Mouse (Mus musculus) hindbrain, postnatal 0 days (tissue): ENCODE results near the gene Ggnbp2. TPM values are rescaled to one million over a fixed set of nuclear protein-coding genes. Genes with fewer than 3 reads are reported as not detected.

Experiments
- ATAC-seq: fragments of 200-750 bp; cut with Nextera tagmentation; 2 replicates; pipeline ENCODE4 v1.8.0; 2017; ENCODE audit warnings: mild to moderate bottlenecking, moderate TSS enrichment, moderate library complexity
- DNase-seq: peaks from one replicate; pipeline ENCODE4 v3.0.0-alpha.2; 2015; ENCODE audit warnings: low spot score
- H3K27ac ChIP-seq: fragments of 300-500 bp; sonication (generic); 2 replicates; pipeline ENCODE4 v1.5.1; 2014; ENCODE audit warnings: mild to moderate bottlenecking
- H3K27me3 ChIP-seq: fragments of 300-500 bp; sonication (generic); 2 replicates; pipeline ENCODE4 v1.6.1; 2014; ENCODE audit warnings: low read length, mixed read lengths; ENCODE audit not compliant: insufficient read depth
- H3K36me3 ChIP-seq: fragments of 300-500 bp; sonication (generic); 2 replicates; pipeline ENCODE4 v1.6.1; 2014; ENCODE audit warnings: low read length, mixed read lengths; ENCODE audit not compliant: insufficient read depth
- H3K4me1 ChIP-seq: fragments of 300-500 bp; sonication (generic); 2 replicates; pipeline ENCODE4 v1.6.1; 2014; ENCODE audit warnings: antibody characterized with exemption, low read length, mixed read lengths; ENCODE audit not compliant: insufficient read depth
- H3K4me2 ChIP-seq: fragments of 300-500 bp; sonication (generic); 2 replicates; pipeline ENCODE4 v1.6.1; 2014; ENCODE audit warnings: low read depth, mild to moderate bottlenecking, low read length, moderate library complexity, mixed read lengths
- H3K4me3 ChIP-seq: fragments of 300-500 bp; sonication (generic); 2 replicates; pipeline ENCODE4 v1.5.1; 2014; ENCODE audit warnings: low read length
- H3K9ac ChIP-seq: fragments of 300-500 bp; sonication (generic); replicated peaks from 2 replicates; pipeline ENCODE4 v1.6.1; 2014; ENCODE audit warnings: mild to moderate bottlenecking, low read length, moderate library complexity, mixed read lengths
- H3K9me3 ChIP-seq: fragments of 300-500 bp; sonication (generic); 2 replicates; pipeline ENCODE4 v1.6.1; 2016; ENCODE audit warnings: low read length, mixed read lengths
- CTCF ChIP-seq: IDR thresholded peaks from 2 replicates; pipeline ENCODE4 v1.5.1; 2016; ENCODE audit warnings: antibody characterized with exemption, control low read depth, low read depth
- WGBS: fragments of 180-500 bp; shearing (Covaris S2); extraction: QIAGEN DNeasy Blood & Tissue Kit; methylation state at CpG from one replicate; pipeline ENCODE4 v1.1.7; 2014; 5-methylcytosine and 5-hydroxymethylcytosine counted together
- polyA plus RNA-seq: library from polyadenylated mRNA; unstranded; fragments of >200 nt; fragmentation: Nextera tagmentation; extraction: Ambion mirVana; gene quantifications from 2 replicates; pipeline ENCODE4 v1.2.1, GENCODE M21; 2015
- total RNA-seq: library from RNA; depleted of rRNA; stranded (reverse); fragments of >200 nt; gene quantifications from 2 replicates; pipeline ENCODE4 v1.2.3, GENCODE M21; 2014; rRNA removed

Gene Ggnbp2
- total RNA-seq (33.3 and 41.6 TPM in 2 replicates), polyA plus RNA-seq (63.5 and 65.2 TPM in 2 replicates)

GRCm38 (mm10) chr11:84870337-84871043 is at the start of gene Ggnbp2:
Gene Ggnbp2, minus strand, starts transcription at chr11:84870817.
- DNase-seq = peak; percentile 96
- under 1% methylated on average over 47 of the region's 62 CpGs for WGBS
- no peaks in the 10 kb centered on the region for H3K27me3 ChIP-seq

GRCm38 (mm10) chr11:84919951-84920350 is 49.3 kb upstream of the Ggnbp2 start:
- Histone ChIP-seq H3K9me3 (no peaks in the 10 kb centered on the region), H3K9ac (no peak overlapping the region), H3K27me3 (peaks cover 3% of the 10 kb centered on the region; the same call in 1 of the 2 replicates), H3K4me2 (no peak overlapping the region), H3K4me1 (no peaks in the 10 kb centered on the region), H3K36me3 (no peaks in the 10 kb centered on the region), H3K27ac (no peak overlapping the region), H3K4me3 (no peak overlapping the region)
- no peak for TF ChIP-seq CTCF
- whole genome bisulfite sequencing = 76% methylated on average over 7 of the region's 7 CpGs
- DNase-seq = no peak
- ATAC-seq = no peak

More at GRCm38 (mm10) chr11:84870337-84871043, at the start of gene Ggnbp2:
- Histone ChIP-seq H3K9ac (peak within 1 kb of the TSS; percentile 97), H3K4me3 (peak within 1 kb of the TSS; percentile 94), H3K27ac (peak within 1 kb of the TSS; percentile 100), H3K36me3 (no peaks in the 10 kb centered on the region), H3K4me1 (0 out of 2 replicates have a peak, but pooled peaks cover 6% of the 10 kb centered on the region), H3K4me2 (peak within 1 kb of the TSS; percentile 97), H3K9me3 (no peaks in the 10 kb centered on the region)
- no peak for TF ChIP-seq CTCF
- peak; percentile 90 for ATAC-seq

GRCm38 (mm10) chr11:84919276-84919675 is 48.7 kb upstream of the Ggnbp2 start:
- TF ChIP-seq CTCF = peak; percentile 58
- no peak for ATAC-seq
- H3K27ac ChIP-seq = no peak overlapping the region
- 38% methylated on average over 3 of the region's 3 CpGs for WGBS
- no peak overlapping the region for H3K4me2 ChIP-seq
- no peaks in the 10 kb centered on the region for H3K9me3 ChIP-seq
- H3K36me3 ChIP-seq = no peaks in the 10 kb centered on the region; the same call in 1 of the 2 replicates
- H3K4me3 ChIP-seq = no peak overlapping the region
- peaks cover 3% of the 10 kb centered on the region; the same call in 1 of the 2 replicates for H3K27me3 ChIP-seq
- H3K9ac ChIP-seq = no peak overlapping the region
- H3K4me1 ChIP-seq = no peaks in the 10 kb centered on the region
- DNase-seq = peak; percentile 49

GRCm38 (mm10) chr11:84918425-84918824 is 47.8 kb upstream of the Ggnbp2 start:
- Histone ChIP-seq H3K9ac (no peak overlapping the region), H3K4me1 (no peaks in the 10 kb centered on the region), H3K4me3 (no peak overlapping the region), H3K27me3 (peaks cover 3% of the 10 kb centered on the region; the same call in 1 of the 2 replicates), H3K4me2 (peak overlapping the region; percentile 26), H3K27ac (no peak overlapping the region), H3K36me3 (peaks cover 4% of the 10 kb centered on the region; the same call in 1 of the 2 replicates), H3K9me3 (no peaks in the 10 kb centered on the region)
- ATAC-seq (peak; percentile 83), DNase-seq (peak; percentile 91)
- TF ChIP-seq CTCF = peak; percentile 98
- WGBS = 4% methylated on average over 16 of the region's 16 CpGs

GRCm38 (mm10) chr11:84916703-84917300 is 46.2 kb upstream of the Ggnbp2 start:
- 51% methylated on average over 7 of the region's 7 CpGs for WGBS
- H3K9ac ChIP-seq = peak overlapping the region; percentile 82; the same call in 1 of the 2 replicates
- H3K4me2 ChIP-seq = peak overlapping the region; percentile 91
- no peak overlapping the region; the same call in 1 of the 2 replicates for H3K27ac ChIP-seq
- H3K4me1 ChIP-seq = no peaks in the 10 kb centered on the region
- no peak for ATAC-seq
- H3K36me3 ChIP-seq = peaks cover 14% of the 10 kb centered on the region
- H3K4me3 ChIP-seq = peak overlapping the region; percentile 87
- H3K9me3 ChIP-seq = no peaks in the 10 kb centered on the region
- H3K27me3 ChIP-seq = peaks cover 3% of the 10 kb centered on the region; the same call in 1 of the 2 replicates
- no peak for TF ChIP-seq CTCF
- no peak for DNase-seq

GRCm38 (mm10) chr11:84916053-84916702 is 45.6 kb upstream of the Ggnbp2 start, which contains the start of gene Znhit3:
Gene Znhit3, minus strand, starts transcription at chr11:84916366.
- Histone ChIP-seq H3K27me3 (peaks cover 3% of the 10 kb centered on the region; the same call in 1 of the 2 replicates), H3K4me2 (peak within 1 kb of the TSS; percentile 91), H3K9me3 (no peaks in the 10 kb centered on the region), H3K4me1 (no peaks in the 10 kb centered on the region), H3K4me3 (peak within 1 kb of the TSS; percentile 87), H3K27ac (peak within 1 kb of the TSS; percentile 66; the same call in 1 of the 2 replicates), H3K36me3 (peaks cover 19% of the 10 kb centered on the region), H3K9ac (peak within 1 kb of the TSS; percentile 82)
- WGBS = 4% methylated on average over 34 of the region's 34 CpGs
- ATAC-seq (peak; percentile 91), DNase-seq (peak; percentile 94)
- TF ChIP-seq CTCF = peak; percentile 41; the same call in 1 of the 2 replicates
